12 mouse cellular contexts compared by ENCODE assay signal in the genomic region with DNA sequence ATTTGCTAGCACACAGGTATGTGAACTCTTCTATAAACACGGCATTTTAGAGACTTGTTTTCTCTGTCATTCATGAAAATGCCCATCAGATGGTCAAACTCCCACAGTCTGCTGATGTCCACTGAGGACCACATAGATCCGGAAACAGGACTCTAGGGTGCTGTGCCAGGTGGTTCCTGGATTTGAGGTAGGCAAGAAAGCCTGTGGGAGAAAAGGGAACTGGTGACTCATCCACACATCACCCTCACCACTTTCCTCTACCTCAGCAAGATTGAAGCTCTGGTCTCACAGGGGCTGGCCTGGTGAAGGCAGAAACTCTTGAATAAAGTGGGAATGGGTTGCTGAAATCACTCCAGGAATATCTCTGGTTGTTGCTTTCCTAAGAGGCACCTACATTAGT.
"Had no signal": no experiment of that assay in that cellular context is flagged by ENCODE, and none has a peak within 500 bp of the region (broad histone marks: within the 10 kb centered on the region; RNA-seq: fewer than 3 reads in every experiment).

No protein-coding gene starts in this region.

- H3K27me3 ChIP-seq: kidney, embryonic 15.5 days had no signal

- DNase-seq: kidney, adult 8-10 months; kidney, postnatal 10 days; kidney, postnatal 36 days; liver, postnatal 0 days; lung, embryonic 14.5 days; midbrain, embryonic 14.5 days; thymus, adult 2 months; thymus, postnatal 14 days; thymus, postnatal 4 days had no signal

- H3K9ac ChIP-seq: kidney, embryonic 15.5 days; liver, embryonic 14.5 days; liver, postnatal 0 days; lung, embryonic 14.5 days had no signal

- H3K4me1 ChIP-seq: kidney, embryonic 15.5 days had no signal

- ATAC-seq: liver, postnatal 0 days; lung, postnatal 0 days had no signal

- H3K9me3 ChIP-seq: kidney, embryonic 15.5 days had no signal

- H3K4me3 ChIP-seq: kidney, embryonic 15.5 days had no signal

- H3K36me3 ChIP-seq: kidney, embryonic 15.5 days had no signal

- H3K27ac ChIP-seq: kidney, embryonic 15.5 days; liver, embryonic 14.5 days had no signal
